20 mouse cellular contexts compared by ENCODE assay signal in genomic region chr6:31211616-31212015, GRCm38 (mm10).
A peak's percentile ranks its signal among the peaks of the same experiment; 100 is the strongest.
DNase-seq lines count a peak whose midpoint lies in the region; ATAC-seq and TF ChIP-seq lines count a peak whose summit lies in the region.
"Had no signal": no experiment of that assay in that cellular context is flagged by ENCODE, and none has a peak within 500 bp of the region (broad histone marks: within the 10 kb centered on the region; RNA-seq: fewer than 3 reads in every experiment).

No protein-coding gene starts in this region.

- H3K4me1 ChIP-seq in liver, adult 2 months (ENCODE audit: control insufficient read depth, insufficient read depth, low read length) = peaks cover 33% of the 10 kb centered on the region
- H3K4me1 ChIP-seq in liver, embryonic 12.5 days = peaks cover 8% of the 10 kb centered on the region
- H3K4me1 ChIP-seq: hindbrain, embryonic 15.5 days; intestine, embryonic 15.5 days had no signal

- H3K27me3 ChIP-seq in liver, adult 2 months (ENCODE audit: control insufficient read depth, insufficient read depth, low read length) = no peaks in the 10 kb centered on the region
- H3K27me3 ChIP-seq in liver, embryonic 12.5 days (replicated peaks) = peaks cover 37% of the 10 kb centered on the region

- ATAC-seq in liver, embryonic 12.5 days = no peak
- ATAC-seq: activated CD4-positive, CD25-positive, alpha-beta regulatory T cell, adult 4 months; forebrain, embryonic 13.5 days; forebrain, embryonic 16.5 days; intestine, embryonic 15.5 days had no signal

- H3K9me3 ChIP-seq in liver, embryonic 12.5 days (replicated peaks) = no peaks in the 10 kb centered on the region
- H3K9me3 ChIP-seq: forebrain, embryonic 10.5 days; forebrain, embryonic 13.5 days; hindbrain, embryonic 12.5 days; hindbrain, embryonic 15.5 days; intestine, embryonic 15.5 days had no signal

- WGBS in liver, adult 2 months = 80% methylated on average over 5 of the region's 5 CpGs
- WGBS in liver, embryonic 12.5 days (ENCODE audit: insufficient replicate concordance) = 61% methylated on average over 5 of the region's 5 CpGs

- H3K9ac ChIP-seq in liver, adult 2 months (ENCODE audit: low read depth, low read length) = no peak overlapping the region
- H3K9ac ChIP-seq in liver, embryonic 12.5 days = no peak overlapping the region
- H3K9ac ChIP-seq: forebrain, embryonic 13.5 days; hindbrain, embryonic 12.5 days; hindbrain, embryonic 15.5 days; intestine, embryonic 15.5 days had no signal

- no peak overlapping the region for H3K4me3 ChIP-seq in gastrocnemius, adult 2 months
- no peak overlapping the region for H3K4me3 ChIP-seq in liver, adult 2 months (ENCODE audit: insufficient read depth, low read depth, low read length)
- no peak overlapping the region for H3K4me3 ChIP-seq in liver, embryonic 12.5 days
- H3K4me3 ChIP-seq: forebrain, embryonic 10.5 days; forebrain, embryonic 13.5 days; hindbrain, embryonic 12.5 days; hindbrain, embryonic 15.5 days; intestine, embryonic 15.5 days had no signal

- TF ChIP-seq POLR2A in liver, adult 2 months (IDR thresholded peaks at IDR 0.05; ENCODE audit: extremely low read depth, insufficient read depth, low read length) = no peak

- H3K79me2 ChIP-seq in liver, adult 2 months (ENCODE audit: control insufficient read depth, insufficient read depth, low read length) = peaks cover 42% of the 10 kb centered on the region

- TF ChIP-seq CTCF in gastrocnemius, adult 2 months (IDR thresholded peaks at IDR 0.05) = no peak
- TF ChIP-seq CTCF in liver, adult 2 months (IDR thresholded peaks at IDR 0.05; ENCODE audit: low read depth, low read length) = no peak

- H3K36me3 ChIP-seq in liver, adult 2 months (ENCODE audit: control insufficient read depth, insufficient read depth, low read length) = peaks cover 38% of the 10 kb centered on the region
- no peaks in the 10 kb centered on the region for H3K36me3 ChIP-seq in liver, embryonic 12.5 days
- H3K36me3 ChIP-seq: forebrain, embryonic 10.5 days; hindbrain, embryonic 12.5 days; hindbrain, embryonic 15.5 days; intestine, embryonic 15.5 days had no signal

- no peak overlapping the region for H3K27ac ChIP-seq in gastrocnemius, adult 2 months
- H3K27ac ChIP-seq in liver, adult 2 months (replicated peaks; ENCODE audit: insufficient read depth, low read depth, low read length) = no peak overlapping the region
- no peak overlapping the region for H3K27ac ChIP-seq in liver, embryonic 12.5 days
- H3K27ac ChIP-seq: forebrain, embryonic 10.5 days; forebrain, embryonic 13.5 days; hindbrain, embryonic 12.5 days; hindbrain, embryonic 15.5 days; intestine, embryonic 15.5 days had no signal

- no peak overlapping the region for H3K4me2 ChIP-seq in liver, embryonic 12.5 days
- H3K4me2 ChIP-seq: forebrain, embryonic 13.5 days; heart, embryonic 11.5 days; hindbrain, embryonic 12.5 days; hindbrain, embryonic 15.5 days; intestine, embryonic 15.5 days had no signal

- DNase-seq in gastrocnemius, adult 2 months = peak; percentile 10
- DNase-seq in gastrocnemius, adult 18-20 months (ENCODE audit: low spot score) = no peak
- DNase-seq in liver, adult 2 months (ENCODE audit: extremely low read depth, low read depth, low spot score) = peak; percentile 57
- DNase-seq in induced T-regulatory cell, adult 2 months (ENCODE audit: low read depth) = peak; percentile 49
- DNase-seq in kidney, postnatal 4 days = no peak
- DNase-seq: adrenal gland, adult 8-10 months; adrenal gland, postnatal 25 days; cerebellum, adult 11-12 months; cerebellum, postnatal 14 days; gastrocnemius, postnatal 25 days; kidney, adult 11 months had no signal

- intact Hi-C loops in gastrocnemius, adult 2 months (cut with DNase I) = loop anchor here (2.0 kb wide), 1 partner anchor 17 kb away; no protein-coding TSS in a partner anchor

Comparison
In these comparisons a context has a peak if more than half of its experiments do, and no peak if none do; other contexts are left out.
1. DNase-seq: peak in gastrocnemius, adult 2 months (single experiment), liver, adult 2 months (single experiment) and induced T-regulatory cell, adult 2 months (single experiment); none in gastrocnemius, adult 18-20 months (single experiment) and kidney, postnatal 4 days (0 of 2).